Mouse (Mus musculus) embryo, embryonic 10.5 days (tissue): ENCODE data around the gene Rtraf.
"Not testable (repeated sequence)": the region's sequence is repeated elsewhere in the genome, so short reads cannot be mapped to it uniquely, and the experiment has no call there.

Experiments used
- DNase-seq: peaks from one replicate; pipeline ENCODE4 v3.0.0-alpha.2; 2015; ENCODE audit warnings: low spot score

Rtraf gene

DNA sequence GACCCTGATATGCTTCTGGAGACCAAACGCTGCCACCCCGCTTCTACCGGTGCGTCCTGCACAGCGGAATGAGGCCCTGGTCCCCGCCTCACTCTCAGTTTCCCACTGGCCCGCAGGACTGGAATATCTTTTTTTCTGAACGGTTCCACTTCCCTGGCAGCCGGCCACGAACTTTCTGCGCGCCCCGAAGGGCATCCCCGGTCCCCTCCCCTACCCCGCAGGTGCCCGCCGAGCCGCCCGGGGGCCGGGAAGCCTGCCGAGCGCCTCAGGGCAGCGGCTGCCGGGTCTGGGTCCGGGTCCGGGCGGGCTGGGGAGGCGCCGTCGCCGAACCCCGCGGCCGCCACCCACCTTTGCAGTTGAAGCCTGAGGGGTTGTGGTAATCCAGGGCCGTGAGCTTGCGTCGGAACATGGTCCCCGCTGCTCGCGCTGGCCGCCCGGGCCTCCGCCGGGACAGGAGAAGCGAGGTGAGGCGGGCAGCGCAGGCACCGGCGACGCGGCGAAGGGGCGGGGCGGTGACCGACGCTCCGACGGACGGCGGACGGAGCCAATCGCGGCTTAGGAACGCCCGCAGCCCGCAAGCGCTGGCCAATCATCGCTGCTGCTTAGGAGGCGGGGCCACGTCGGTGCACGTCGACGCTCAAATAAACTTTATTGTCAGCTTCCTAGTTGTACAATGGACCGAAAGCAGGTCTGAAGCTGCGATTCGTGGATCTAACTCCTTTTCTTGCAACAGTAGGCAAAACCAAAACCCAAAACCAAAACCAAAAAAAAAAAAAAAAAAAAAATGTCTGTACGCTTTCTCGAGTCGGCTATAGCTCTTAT, at the start of gene Rtraf:
Rtraf (minus strand) TSS at position 504 of the 822 bp plus-strand sequence.
- DNase-seq: peak; percentile 96

DNA sequence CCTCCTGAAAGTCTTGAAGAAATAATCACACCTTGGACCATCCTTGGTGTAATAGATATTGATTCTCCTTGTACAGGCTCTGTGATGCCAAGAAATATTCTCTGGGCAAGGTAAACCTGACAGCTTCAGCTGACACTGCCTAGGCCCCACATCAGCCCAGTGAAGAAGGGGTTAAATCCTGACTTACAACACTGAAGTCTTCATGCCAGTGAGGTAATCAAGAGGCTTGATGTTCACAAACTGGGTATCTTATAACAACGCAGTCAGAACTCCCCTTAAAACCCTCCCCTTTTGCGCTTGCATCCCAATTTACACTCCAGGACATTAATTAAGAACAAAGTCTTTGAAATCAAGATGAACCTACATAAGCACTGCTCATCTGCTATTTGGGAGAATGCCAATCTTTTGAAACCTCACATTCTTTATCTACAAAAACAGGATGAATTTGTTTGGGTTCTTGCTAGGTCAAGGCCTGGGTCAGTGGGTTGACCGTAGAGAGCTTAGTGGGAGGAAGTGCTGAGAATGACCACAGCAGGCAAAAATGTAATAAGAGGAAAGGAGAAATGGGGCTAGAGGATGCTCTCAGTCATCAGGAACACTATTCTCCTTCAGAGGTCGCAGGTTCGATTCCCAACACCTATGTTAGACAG, 43.8 kb upstream of the Rtraf start:
- peak; percentile 16 for DNase-seq

DNA sequence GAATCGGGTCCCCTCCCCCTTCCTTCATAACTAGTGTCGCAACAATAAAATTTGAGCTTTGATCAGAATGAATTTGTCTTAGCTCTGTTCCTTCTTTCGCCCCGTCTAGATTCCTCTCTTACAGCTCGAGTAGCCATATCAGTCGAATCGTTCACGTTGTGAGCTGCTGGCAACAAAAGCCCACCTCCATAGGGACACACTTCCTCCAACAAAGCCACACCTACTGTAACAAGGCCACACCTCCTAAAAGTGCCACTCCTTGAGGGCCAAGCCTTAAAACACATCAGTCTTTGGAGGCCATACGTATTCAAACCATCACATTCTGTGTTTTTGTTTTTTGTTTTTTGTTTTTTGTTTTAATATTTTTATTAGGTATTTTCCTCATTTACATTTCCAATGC, 41.5 kb upstream of the Rtraf start:
- DNase-seq: not testable (repeated sequence)

DNA sequence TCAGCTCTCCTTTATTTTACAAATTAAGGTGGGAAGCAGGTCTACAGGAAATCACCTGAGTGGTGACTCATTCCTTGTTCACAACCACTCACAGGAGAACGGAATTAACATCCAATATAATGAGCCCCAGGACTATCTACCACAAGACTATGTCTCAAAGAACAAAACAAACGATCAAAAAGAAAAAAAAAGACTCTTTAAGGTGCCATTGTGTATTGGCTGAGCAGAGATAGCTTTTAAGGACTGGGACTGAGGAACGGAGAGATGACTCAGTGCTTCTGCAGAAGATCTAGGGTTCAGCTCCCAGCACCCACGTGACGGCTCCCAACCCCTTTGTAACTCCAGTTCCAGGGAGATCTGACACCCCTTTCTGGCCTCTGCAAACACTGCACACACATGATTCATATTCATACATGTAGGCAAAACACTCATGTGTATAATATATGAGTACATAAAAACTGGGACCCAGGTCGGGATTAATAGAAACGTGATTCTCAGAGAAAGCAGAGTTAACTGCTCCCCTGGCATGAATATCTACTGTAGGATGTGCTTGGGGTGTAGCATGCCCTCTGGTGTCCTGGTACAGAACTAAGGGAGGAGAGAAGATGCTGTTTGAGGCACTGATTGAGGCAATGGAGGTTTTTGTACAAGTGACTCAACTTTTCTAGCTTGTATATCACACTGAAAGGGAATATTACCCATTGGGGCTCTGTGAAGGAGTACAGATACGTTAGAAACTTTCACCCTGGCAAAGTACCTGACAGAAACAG, 37.9 kb upstream of the Rtraf start:
- DNase-seq: no peak

DNA sequence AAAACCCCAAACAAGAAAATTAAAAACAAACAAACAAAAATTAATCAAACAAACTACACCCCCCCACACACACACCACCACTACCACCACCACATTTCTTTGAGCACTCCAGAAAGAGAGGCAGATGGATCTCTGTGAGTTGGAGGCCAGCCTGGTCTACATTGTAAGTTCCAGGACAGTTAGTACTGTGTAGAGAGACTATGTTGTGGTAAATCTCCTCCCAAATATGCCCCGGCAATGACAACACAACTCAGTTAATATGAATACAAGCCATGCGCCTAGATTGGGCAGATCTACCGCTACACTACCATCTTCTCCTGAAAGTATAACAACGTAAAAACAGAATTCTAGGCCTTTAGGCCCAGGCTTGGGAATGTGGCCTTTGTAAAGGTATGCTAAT, 36.7 kb upstream of the Rtraf start:
- no peak for DNase-seq

DNA sequence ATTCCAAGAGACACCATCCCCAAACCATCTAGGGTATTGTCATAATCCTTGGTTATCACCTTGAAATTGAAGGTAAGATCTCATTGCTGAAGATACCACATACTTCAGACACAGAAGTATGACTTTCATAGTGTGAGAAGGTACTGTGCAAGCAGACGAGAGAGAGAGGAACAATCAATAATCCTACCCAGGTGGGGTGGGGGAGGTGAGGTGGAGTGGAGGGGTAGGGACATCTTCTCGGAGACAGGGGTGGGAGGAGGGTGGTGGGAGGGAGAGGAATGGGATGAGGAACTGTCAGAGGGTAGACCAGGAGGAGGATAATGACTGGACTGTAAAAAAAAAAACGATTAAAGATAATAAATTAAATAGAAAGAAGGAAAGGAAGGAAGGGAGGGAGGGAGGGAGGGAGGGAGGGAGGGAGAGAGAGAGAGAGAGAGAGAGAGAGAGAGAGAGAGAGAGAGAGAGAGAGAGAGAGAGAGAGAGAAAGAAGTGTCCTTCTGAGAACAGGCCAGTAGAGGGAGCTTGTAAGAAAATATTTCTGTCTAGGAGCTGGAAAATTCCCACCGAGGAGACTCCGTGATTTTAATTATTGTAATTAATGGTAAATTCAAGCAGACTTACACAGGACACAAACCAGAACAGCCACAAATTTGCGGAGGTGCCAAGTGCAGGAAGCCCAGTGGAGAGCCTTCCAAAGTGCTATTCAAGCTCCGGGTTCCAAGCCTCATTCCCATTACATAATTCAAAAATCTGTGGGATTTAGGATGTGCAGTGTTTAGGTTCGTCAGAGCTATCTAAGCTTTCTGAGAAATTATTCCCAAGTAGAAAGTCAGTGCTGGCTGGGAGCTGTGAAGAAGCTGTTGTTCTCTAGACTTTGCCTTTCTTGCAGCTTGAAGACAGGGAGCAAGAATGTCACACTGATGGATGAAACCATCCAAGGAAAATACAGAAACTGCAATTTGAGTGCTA, 35.5 kb upstream of the Rtraf start:
- DNase-seq: peak; percentile 47

DNA sequence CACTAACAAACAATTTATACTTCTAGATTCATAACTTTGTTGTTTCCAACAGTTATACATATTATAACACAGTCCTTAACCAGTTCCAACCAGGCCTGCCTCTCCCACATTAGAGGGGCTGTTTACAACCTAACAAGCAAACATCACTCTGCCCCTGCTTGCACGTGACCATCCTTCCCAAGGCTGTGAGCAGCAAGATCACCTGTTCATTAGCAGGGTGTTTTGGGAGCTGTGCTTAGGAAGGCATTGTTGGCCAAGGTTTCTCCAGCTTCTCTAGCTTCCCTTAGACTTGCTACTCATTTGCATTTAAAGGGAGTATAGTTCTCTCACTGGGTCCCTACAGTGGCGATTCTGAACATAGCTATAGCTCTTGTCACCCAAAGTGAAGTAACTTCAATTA, 34.7 kb upstream of the Rtraf start:
- DNase-seq: no peak

DNA sequence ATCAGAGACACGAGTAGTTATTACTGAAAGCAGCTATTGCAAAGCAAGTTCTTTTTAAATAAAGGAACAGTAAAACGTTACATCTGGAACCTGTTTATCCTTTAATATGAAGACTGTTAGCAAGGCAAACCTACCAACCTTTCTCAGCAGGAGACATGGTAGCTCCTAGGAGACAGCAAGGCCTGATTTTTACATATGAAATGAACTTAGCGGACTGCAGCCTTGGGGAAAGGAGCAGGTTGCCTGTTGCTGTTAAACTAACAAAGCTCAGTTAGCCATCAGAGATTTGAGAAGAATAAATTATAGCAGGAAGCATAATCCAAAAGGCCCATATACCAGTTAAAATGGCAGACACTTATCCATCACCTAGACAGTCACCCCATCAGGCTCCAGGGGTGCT, 29.8 kb upstream of the Rtraf start:
- no peak for DNase-seq

DNA sequence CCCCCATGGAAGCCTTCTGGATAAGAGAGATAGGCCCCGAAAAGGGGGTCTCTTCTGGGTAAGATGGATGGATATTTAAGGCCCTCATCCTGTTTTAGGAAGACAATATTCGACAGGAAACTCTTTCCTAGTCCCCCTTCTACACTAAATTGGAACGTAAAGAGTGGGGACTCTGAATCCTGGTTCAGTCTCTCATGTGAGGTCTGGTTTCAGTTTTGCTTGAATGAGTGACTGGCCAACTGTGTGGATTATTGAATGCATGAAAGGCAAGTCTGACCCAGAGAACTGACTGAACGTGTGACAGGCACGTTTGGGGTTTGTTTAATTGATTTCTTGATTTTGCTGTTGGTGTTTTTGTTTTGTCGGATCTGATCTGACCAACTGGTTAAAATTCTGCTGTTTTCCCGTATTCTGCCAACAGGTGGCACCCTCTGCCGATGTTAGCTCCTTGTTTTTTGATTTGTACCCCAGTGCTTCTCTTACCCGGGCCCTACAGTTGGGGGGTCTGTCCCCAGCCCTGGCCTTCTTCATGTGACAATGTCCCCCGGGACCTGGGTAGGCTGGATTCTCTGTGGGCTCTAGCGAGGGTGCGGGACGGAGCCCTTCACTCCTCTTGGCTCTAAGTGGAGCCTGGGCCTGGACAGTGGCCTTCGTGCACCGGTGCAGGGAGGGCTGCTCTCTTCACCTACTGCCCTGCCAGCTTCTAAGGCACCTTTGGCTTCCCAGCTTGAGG, 16.1 kb upstream of the Rtraf start:
- DNase-seq: peak; percentile 87

DNA sequence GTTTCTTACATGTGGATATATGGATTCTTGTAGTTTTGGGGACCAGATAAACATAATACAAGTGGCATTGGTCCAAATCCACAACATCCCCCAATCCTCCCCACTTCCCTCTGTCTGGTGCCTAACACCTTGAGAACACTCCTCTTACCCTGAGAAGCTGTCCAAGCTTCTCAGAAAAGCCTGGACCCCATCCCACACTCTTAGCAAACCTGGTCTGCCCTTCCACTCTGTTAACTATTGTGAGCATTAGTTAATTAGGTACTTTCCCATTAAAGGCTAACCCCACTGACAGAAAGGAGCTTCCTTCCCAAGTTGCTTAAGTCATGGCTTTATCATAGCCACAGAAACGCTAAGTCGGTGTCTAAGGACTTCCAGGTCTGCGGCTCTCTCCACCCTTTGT, 12.7 kb upstream of the Rtraf start:
- DNase-seq: no peak

DNA sequence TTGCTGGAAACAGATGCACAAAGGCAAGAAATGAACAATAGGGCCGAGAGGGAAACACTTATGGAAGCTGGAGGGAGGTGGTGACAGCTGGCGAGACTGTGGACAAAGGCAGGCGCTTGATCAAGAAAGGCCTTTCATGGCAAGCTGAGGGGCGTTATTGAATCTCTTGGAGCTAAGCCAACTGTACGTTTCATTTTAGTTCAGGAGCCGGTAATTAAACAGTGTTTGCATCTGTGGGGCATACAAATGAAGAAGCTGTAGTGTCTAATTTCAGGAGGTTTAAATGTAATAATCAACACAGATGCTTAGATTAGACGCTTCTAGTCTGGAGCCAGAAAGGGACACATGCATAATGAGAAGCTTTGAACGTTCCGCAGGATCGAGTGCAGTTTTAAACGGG, 1.9 kb upstream of the Rtraf start:
- DNase-seq: peak; percentile 39

DNA sequence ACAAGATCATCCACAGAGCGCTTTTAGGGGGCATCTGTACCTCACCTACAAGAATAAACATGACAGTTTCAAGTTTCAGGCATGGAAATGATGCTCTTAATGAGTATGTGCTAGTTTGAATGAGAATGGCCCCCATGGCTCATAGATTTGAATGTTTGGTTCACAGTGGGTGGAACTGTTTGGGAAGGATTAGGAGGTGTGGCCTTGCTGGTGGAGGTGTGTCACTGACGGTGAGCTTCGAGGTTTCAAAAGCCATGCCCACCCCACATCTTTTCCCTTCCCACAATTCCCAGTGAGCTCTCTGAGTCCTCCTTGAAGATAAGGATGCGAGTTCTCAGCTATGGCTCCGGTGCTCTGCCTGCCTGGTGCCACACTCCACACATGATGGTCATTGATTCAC, 1.9 kb downstream of the Rtraf start:
- no peak for DNase-seq

DNA sequence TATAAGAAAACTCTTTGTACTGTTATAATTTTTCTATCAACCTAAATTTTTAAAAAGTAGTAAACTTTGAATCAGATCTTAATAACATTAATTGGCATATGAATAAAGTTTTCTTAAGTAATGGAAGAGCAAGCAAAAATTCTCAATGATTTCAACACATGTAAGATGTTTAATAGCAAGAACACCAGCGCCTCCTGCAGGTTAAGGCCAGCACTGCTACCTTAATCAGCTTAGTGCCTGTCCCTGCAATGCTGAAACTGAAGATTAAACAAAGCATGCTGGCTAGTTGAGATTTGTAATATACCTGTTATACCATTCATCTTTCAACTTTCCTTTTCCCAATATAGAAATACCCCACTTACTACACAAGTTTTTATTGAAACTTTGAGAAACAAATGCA, 5.7 kb downstream of the Rtraf start:
- peak; percentile 91 for DNase-seq

DNA sequence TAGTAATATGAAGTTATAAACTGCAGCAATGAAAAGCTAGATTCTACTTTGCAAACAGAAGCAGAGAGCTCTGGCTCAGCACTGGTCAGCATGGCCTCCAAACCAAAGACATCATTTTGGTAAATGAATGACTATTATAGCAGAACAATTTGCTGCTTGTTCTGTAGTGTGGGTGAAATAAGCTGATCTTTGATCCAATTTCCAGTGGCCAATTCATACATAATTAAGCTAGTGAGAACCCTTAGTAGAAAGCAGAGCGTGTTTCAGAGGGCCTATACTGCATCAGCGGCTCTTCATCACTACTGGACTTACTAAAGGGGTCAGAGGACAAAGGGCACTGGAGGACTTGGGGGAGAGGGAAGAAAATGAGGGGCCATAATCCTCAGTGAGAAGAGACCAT, 10.6 kb downstream of the Rtraf start:
- no peak for DNase-seq

DNA sequence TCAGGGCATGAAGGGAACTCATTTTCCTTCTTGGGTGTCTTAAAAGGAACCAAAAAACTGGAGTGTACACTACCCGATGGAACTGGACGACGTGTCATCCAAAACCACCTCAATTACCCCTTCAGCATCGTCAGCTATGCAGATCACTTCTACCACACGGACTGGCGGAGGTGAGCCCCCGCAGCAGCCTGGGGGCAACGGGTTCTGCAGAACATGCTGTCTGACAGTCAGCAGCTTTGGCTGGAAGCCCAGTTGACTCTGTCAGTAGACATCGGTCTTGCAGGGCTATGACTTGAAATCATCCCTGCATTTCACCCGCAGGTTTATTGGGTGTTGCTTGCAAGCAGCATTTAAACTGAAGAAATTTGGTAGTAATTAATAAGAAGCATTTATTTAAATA, 13.7 kb downstream of the Rtraf start:
- DNase-seq: no peak

DNA sequence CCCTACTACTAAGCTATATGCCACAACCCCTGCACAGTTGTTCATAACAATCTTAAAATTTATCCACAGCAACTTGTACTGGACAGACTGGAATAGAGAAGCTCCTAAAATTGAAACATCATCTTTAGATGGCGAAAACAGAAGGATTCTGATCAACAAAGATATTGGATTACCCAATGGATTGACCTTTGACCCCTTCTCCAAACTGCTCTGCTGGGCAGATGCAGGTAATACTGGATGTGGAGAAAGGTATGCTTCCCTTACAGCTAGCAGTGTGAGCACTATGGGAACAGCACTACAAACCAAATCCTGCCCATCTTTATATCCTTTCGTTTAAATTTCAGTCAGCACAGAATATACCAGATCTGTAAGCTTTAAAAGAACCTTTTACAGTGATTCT, 15.8 kb downstream of the Rtraf start:
- no peak for DNase-seq

DNA sequence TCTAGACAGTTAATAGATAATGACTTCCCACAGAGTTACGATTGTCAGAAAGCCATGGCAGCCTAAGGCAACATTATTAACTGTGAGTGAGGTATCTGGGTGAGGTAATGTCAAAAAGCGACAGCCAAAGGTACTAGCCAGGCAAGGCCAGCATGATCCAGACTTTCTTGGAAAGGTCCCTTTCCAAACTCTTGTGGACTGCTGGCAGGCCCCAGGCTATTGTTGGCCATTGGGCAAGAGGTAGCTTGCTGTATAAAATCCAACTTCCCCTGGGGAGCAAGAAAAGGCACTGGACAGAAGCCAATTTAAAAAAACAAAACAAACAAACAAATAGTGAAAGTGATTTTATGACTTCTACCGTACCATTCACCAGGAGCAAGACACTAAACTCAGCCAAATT, 16.3 kb downstream of the Rtraf start:
- DNase-seq: no peak

DNA sequence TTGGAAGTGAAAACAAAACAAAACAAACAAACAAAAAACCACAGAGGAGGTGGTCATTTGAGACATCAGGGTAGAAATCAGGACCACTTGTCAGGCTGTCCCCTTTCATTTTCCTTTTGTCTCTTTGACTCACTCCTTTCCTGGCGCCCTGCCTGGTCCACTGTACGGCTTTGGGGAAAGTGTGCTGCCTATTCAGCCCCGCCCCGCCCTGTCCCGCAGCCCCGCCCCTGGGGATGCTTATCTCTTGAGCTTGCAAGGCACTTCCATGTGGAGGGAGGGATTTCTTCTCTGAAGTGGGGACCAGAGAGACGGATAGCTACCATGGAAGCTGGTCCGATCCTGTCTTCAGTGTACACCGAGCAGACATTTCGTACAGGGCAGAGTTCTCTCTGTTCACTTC, 20.0 kb downstream of the Rtraf start:
- no peak for DNase-seq

DNA sequence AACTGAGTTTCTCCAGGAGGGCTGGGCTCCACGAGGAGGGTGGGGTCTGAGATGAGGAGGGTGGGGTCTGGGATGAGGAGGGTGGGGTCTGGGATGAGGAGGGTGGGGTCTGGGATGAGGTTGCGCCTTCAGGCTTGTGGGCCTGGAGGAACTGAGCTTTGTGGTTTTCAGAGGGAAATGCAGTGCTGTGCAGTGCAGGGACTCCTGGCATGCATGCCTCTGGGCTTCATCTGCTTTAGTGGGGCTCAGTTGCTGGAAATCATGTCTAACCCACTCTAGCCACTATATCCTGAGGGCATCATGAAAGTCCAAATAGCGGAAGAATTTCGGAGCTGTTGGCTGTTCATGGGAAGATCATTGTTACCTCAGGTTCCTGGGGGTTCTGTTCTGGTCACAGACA, 20.4 kb downstream of the Rtraf start:
- DNase-seq: no peak

DNA sequence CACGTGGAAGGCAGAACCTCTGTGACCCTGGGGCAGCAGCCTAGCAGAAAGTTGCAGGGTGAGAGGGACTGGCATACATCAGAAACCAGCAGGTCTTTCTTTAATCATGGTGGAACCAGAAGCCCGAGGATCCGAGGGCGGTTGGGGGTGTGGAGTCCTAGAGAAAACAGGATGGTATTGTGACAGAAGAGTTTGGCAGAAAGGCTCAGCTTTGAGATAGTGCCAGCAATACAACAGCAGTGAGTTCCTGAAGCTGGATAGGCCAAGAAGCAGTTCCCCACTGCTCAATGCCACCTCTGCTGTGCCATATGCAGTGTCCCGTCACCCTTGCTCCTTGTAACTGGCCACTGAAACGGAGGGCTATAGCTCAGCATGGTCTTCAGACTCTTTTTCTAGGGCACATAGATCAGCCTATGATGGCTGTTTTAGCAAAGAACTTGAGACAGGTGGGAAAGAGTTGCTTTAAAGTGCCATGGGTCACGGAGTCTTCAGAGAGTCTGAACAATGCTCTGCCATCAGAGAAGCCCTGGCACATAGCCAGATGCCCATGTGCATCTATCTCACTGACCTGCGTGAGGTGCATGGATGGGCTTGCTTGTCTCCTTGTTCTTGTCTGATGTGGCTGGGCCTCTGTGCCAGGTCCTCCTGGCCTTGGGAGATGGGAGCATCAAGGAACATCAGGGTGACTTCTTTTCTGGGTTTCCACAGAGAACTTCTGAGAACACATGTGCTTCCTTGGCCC, 22.0 kb downstream of the Rtraf start:
- DNase-seq: no peak
